8 mouse cellular contexts compared by ENCODE assay signal in the genomic region with DNA sequence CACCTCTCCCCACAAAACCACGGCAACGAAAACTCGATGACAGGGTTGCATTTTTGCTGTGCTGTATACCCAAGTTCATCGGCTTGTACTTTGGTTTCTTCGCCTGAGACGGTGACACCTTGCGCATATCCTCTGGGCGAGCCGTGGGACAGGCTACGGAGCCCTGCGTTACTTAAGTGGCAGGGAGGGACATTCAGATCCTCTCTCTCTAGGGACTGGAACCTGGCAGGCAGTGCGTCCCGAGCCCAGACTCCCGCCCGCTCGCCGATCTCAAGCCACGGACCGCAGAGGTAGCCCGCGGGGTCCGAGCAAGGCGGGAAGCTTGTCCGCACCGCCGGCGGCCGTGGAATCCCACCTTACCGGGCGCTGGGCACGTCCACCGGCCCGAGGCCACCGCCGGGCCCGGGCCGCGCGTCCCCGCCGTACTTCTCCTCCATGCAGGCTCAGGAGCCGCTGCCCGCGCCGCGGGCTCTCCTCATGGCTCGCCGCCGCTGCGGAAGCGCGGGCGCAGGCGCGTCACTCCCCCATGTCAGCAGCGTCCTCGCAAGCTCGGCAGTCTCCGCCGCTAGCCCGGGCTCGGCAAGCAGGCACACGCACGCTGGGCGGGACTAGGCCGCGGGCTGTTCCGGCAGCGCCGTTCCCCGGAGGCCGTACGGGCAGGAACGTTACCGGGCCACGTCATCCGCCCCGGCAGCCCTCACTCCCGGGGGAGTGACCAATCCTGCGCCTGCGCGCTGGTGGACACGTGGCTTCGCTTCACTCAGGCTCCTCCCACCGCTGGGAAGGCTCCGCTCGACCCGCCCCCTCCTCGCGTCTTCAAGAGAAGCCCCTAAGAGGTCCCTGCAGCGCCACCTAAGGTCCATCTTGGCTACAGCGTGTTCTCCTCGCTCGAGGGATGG. TPM values are rescaled to one million over a fixed set of nuclear protein-coding genes. Genes with fewer than 3 reads are reported as not detected.
DNase-seq lines count a peak whose midpoint lies in the region; ATAC-seq and TF ChIP-seq lines count a peak whose summit lies in the region.

Slc30a5 (minus strand) TSS at position 687 of the 899 bp plus-strand sequence.

- under 1% methylated on average over 94 of the region's 94 CpGs for WGBS in heart, embryonic 12.5 days
- under 1% methylated on average over 91 of the region's 94 CpGs for WGBS in kidney, postnatal 0 days
- WGBS in liver, embryonic 11.5 days, result under 1% methylated on average over 78 of the region's 94 CpGs
- WGBS in stomach, embryonic 14.5 days, result under 1% methylated on average over 67 of the region's 94 CpGs

- DNase-seq in CD4-positive helper T cell, adult 2 months (ENCODE audit: low read depth, low spot score), result peak; percentile 99
- peak; percentile 97 for DNase-seq in brain, embryonic 18.5 days (ENCODE audit: low read depth, low spot score)
- peak; percentile 99 for DNase-seq in kidney, postnatal 0 days (ENCODE audit: low spot score)
- peak; percentile 98 for DNase-seq in liver, embryonic 11.5 days (ENCODE audit: low spot score)
- peak; percentile 100 for DNase-seq in naive thymus-derived CD4-positive, alpha-beta T cell, adult 2 months (ENCODE audit: low read depth)

- peak within 1 kb of the TSS; percentile 74 for H3K4me2 ChIP-seq in heart, embryonic 12.5 days
- H3K4me2 ChIP-seq in kidney, postnatal 0 days (ENCODE audit: low read length), result peak within 1 kb of the TSS; percentile 70
- H3K4me2 ChIP-seq in liver, embryonic 11.5 days, result peak within 1 kb of the TSS; percentile 70
- peak within 1 kb of the TSS; percentile 84 for H3K4me2 ChIP-seq in stomach, embryonic 14.5 days (replicated peaks; ENCODE audit: low read depth, low read length)

- peak within 1 kb of the TSS; percentile 89 for H3K27ac ChIP-seq in heart, embryonic 12.5 days (ENCODE audit: poor library complexity, severe bottlenecking)
- peak within 1 kb of the TSS; percentile 95 for H3K27ac ChIP-seq in kidney, postnatal 0 days
- peak within 1 kb of the TSS; percentile 96 for H3K27ac ChIP-seq in liver, embryonic 11.5 days (ENCODE audit: low read depth, low read length)
- peak within 1 kb of the TSS; percentile 92 for H3K27ac ChIP-seq in stomach, embryonic 14.5 days (ENCODE audit: low read length)

- peak within 1 kb of the TSS; percentile 84 for H3K4me3 ChIP-seq in heart, embryonic 12.5 days
- peak within 1 kb of the TSS; percentile 85 for H3K4me3 ChIP-seq in kidney, postnatal 0 days (replicated peaks; ENCODE audit: low read depth, low read length)
- peak within 1 kb of the TSS; percentile 97 for H3K4me3 ChIP-seq in liver, embryonic 11.5 days (ENCODE audit: low read depth, low read length)
- H3K4me3 ChIP-seq in stomach, embryonic 14.5 days (ENCODE audit: low read depth, low read length), result peak within 1 kb of the TSS; percentile 98

- peaks cover 4% of the 10 kb centered on the region for H3K36me3 ChIP-seq in heart, embryonic 12.5 days
- H3K36me3 ChIP-seq in kidney, postnatal 0 days (ENCODE audit: insufficient read depth, low read length), result no peaks in the 10 kb centered on the region
- H3K36me3 ChIP-seq in liver, embryonic 11.5 days (ENCODE audit: control insufficient read depth, insufficient read depth, low read length), result no peaks in the 10 kb centered on the region
- H3K36me3 ChIP-seq in stomach, embryonic 14.5 days (ENCODE audit: control insufficient read depth, insufficient read depth, low read length), result peaks cover 5% of the 10 kb centered on the region; the same call in 1 of the 2 replicates

- no peaks in the 10 kb centered on the region for H3K27me3 ChIP-seq in heart, embryonic 12.5 days (replicated peaks)
- H3K27me3 ChIP-seq in kidney, postnatal 0 days (ENCODE audit: insufficient read depth, low read length), result no peaks in the 10 kb centered on the region
- H3K27me3 ChIP-seq in liver, embryonic 11.5 days (replicated peaks; ENCODE audit: control insufficient read depth, insufficient read depth, low read length), result no peaks in the 10 kb centered on the region
- H3K27me3 ChIP-seq in stomach, embryonic 14.5 days (ENCODE audit: control insufficient read depth, insufficient read depth, low read length), result no peaks in the 10 kb centered on the region

- H3K4me1 ChIP-seq in heart, embryonic 12.5 days (replicated peaks), result peaks cover 14% of the 10 kb centered on the region
- peaks cover 4% of the 10 kb centered on the region; the same call in 1 of the 2 replicates for H3K4me1 ChIP-seq in kidney, postnatal 0 days (replicated peaks; ENCODE audit: insufficient read depth, low read length)
- H3K4me1 ChIP-seq in liver, embryonic 11.5 days (replicated peaks; ENCODE audit: control insufficient read depth, insufficient read depth, low read length), result peaks cover 17% of the 10 kb centered on the region
- peaks cover 12% of the 10 kb centered on the region for H3K4me1 ChIP-seq in stomach, embryonic 14.5 days (ENCODE audit: control insufficient read depth, insufficient read depth, low read length)

- peak within 1 kb of the TSS; percentile 94 for H3K9ac ChIP-seq in heart, embryonic 12.5 days
- H3K9ac ChIP-seq in kidney, postnatal 0 days (ENCODE audit: low read depth, low read length), result peak within 1 kb of the TSS; percentile 92
- H3K9ac ChIP-seq in liver, embryonic 11.5 days (ENCODE audit: low read depth, low read length), result peak within 1 kb of the TSS; percentile 98
- H3K9ac ChIP-seq in stomach, embryonic 14.5 days (replicated peaks; ENCODE audit: low read depth, low read length), result peak within 1 kb of the TSS; percentile 97

- TF ChIP-seq CTCF in kidney, postnatal 0 days (IDR thresholded peaks at IDR 0.05; ENCODE audit: low read depth), result peak; percentile 96

- H3K9me3 ChIP-seq in heart, embryonic 12.5 days (replicated peaks), result no peaks in the 10 kb centered on the region
- H3K9me3 ChIP-seq in kidney, postnatal 0 days (replicated peaks; ENCODE audit: low read length), result no peaks in the 10 kb centered on the region
- no peaks in the 10 kb centered on the region for H3K9me3 ChIP-seq in liver, embryonic 11.5 days (ENCODE audit: control insufficient read depth, low read length)
- H3K9me3 ChIP-seq in stomach, embryonic 14.5 days (ENCODE audit: control insufficient read depth, low read depth, low read length), result no peaks in the 10 kb centered on the region

- ATAC-seq in erythroid progenitor cell, adult 5-6 weeks (replicated peaks; ENCODE audit: low FRiP score, poor library complexity, severe bottlenecking), result peak; percentile 96
- peak; percentile 99 for ATAC-seq in heart, embryonic 12.5 days (ENCODE audit: insufficient number of reproducible peaks, low FRiP score)
- peak; percentile 96 for ATAC-seq in kidney, postnatal 0 days (replicated peaks; ENCODE audit: low FRiP score, low read depth)
- peak; percentile 96 for ATAC-seq in liver, embryonic 11.5 days (replicated peaks; ENCODE audit: low FRiP score)
- ATAC-seq in stomach, embryonic 14.5 days (ENCODE audit: insufficient number of reproducible peaks, insufficient read depth, low FRiP score, low read depth), result peak; percentile 98

RNA-seq across cellular contexts. Expression of gene Slc30a5, which starts in this region (rescaled TPM):
- total RNA-seq in erythroid progenitor cell, adult 5-6 weeks (2015; ENCODE audit: low replicate concordance), result 46.1 and 53.0 TPM in 2 replicates
- 33.9 and 47.9 TPM in 2 replicates for total RNA-seq in erythroid progenitor cell, adult 5-6 weeks (2017; ENCODE audit: low replicate concordance)
- 43.1 and 44.8 TPM in 2 replicates for polyA plus RNA-seq in heart, embryonic 12.5 days (2016; fragmentation: Nextera tagmentation; extraction: Ambion mirVana)
- polyA plus RNA-seq in kidney, postnatal 0 days (2015; fragmentation: Nextera tagmentation; extraction: Ambion mirVana), result 53.0 and 54.5 TPM in 2 replicates
- 56.2 and 61.6 TPM in 2 replicates for polyA plus RNA-seq in liver, embryonic 11.5 days (2014; fragmentation: Nextera tagmentation; extraction: Ambion mirVana)
- 58.4 and 62.4 TPM in 2 replicates for polyA plus RNA-seq in stomach, embryonic 14.5 days (2014; fragmentation: Nextera tagmentation; extraction: Ambion mirVana)

Comparison
In these comparisons a context has a peak if more than half of its experiments do, and no peak if none do; other contexts are left out.
1. Peak in every context shown above with its lines: DNase-seq, ATAC-seq, H3K4me3 ChIP-seq and H3K27ac ChIP-seq.